Mouse (Mus musculus) stomach, postnatal 0 days (tissue): ENCODE data around the gene Car11.

Experiments
- CTCF ChIP-seq: IDR thresholded peaks from 2 replicates; pipeline ENCODE4 v1.5.1; 2016; ENCODE audit warnings: antibody characterized with exemption, low read depth, mild to moderate bottlenecking, moderate library complexity
- EP300 ChIP-seq: optimal IDR thresholded peaks from 2 replicates; pipeline ENCODE3; 2016; ENCODE audit warnings: antibody characterized with exemption

DNA sequence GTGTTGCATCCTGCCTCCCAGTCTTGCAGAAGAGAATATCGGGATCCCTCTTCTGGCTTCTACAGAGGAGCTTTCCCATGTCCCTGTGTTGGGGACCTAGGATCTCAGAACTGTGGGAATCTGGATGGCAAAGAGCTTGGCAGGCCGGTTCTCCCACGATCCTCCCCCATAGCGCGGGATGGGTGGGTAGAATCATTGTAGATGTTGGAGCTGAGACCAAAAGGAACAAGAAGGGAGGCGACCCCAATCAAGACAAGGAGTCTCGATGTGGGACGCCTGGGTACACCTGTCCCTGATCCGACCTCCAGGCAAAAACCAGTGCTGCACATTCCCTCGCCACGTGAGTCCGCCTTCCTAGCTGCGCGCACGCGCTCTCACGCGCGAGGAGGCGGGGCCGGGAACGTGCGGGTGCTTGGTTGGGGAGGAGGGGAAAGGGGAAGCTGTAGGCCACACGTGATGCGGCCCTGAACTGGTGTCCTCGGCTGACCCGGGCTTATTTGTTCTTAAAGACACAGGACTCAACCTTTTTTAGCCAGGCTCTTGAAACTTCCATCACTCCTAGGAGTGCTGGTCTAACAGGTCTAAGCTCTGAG is 7.8 kb downstream of the Car11 start:
- TF ChIP-seq CTCF (no peak), EP300 (no peak)
